Mouse (Mus musculus) MEL (cell line): ENCODE data around the gene Fdps.

ENCODE experiments used
- CHD1 ChIP-seq: IDR thresholded peaks from 2 replicates; pipeline ENCODE4 v1.6.1; 2012; ENCODE audit warnings: low read depth, mild to moderate bottlenecking, inconsistent platforms, low read length, improper control_type of control experiment
- CTCF ChIP-seq, 3 experiments: IDR thresholded peaks in 2 of 3; conservative IDR thresholded peaks in 1 of 3; 2 replicates each; pipeline ENCODE4 v1.5.1; 2011 to 2012; ENCODE audit warnings: low read length in 3 of 3, low read depth in 2 of 3, mild to moderate bottlenecking in 2 of 3, improper control_type of control experiment in 1 of 3, inconsistent platforms in 1 of 3, mixed read lengths in 1 of 3, moderate library complexity in 1 of 3; ENCODE audit not compliant: control insufficient read depth in 1 of 3, insufficient read depth in 1 of 3, poor library complexity in 1 of 3, severe bottlenecking in 1 of 3
- E2F4 ChIP-seq: IDR thresholded peaks from 2 replicates; pipeline ENCODE4 v1.6.1; 2011; ENCODE audit warnings: low read depth, low read length, improper control_type of control experiment, borderline replicate concordance
- MAZ ChIP-seq: IDR thresholded peaks from 2 replicates; pipeline ENCODE4 v1.6.1; 2012; ENCODE audit warnings: low read depth, mild to moderate bottlenecking, inconsistent platforms, low read length, improper control_type of control experiment
- MXI1 ChIP-seq: IDR thresholded peaks from 2 replicates; pipeline ENCODE4 v1.6.1; 2011; ENCODE audit warnings: mild to moderate bottlenecking, low read depth, low read length, improper control_type of control experiment
- TAL1 ChIP-seq: IDR thresholded peaks from 2 replicates; pipeline ENCODE4 v1.6.1; 2012; ENCODE audit warnings: mild to moderate bottlenecking, inconsistent platforms, low read length, moderate library complexity, mixed read lengths
- TCF12 ChIP-seq: IDR thresholded peaks from 2 replicates; pipeline ENCODE4 v1.6.1; 2014; ENCODE audit warnings: low read depth, mild to moderate bottlenecking, inconsistent platforms, low read length, improper control_type of control experiment, moderate library complexity
- UBTF ChIP-seq: IDR thresholded peaks from 2 replicates; pipeline ENCODE4 v1.6.1; 2012; ENCODE audit warnings: low read depth, mild to moderate bottlenecking, inconsistent platforms, low read length, improper control_type of control experiment, moderate library complexity, borderline replicate concordance; ENCODE audit not compliant: insufficient read depth
- USF1 ChIP-seq: IDR thresholded peaks from 2 replicates; pipeline ENCODE4 v1.6.1; 2014; ENCODE audit warnings: low read depth, mild to moderate bottlenecking, inconsistent platforms, low read length, improper control_type of control experiment, moderate library complexity
- ZMIZ1 ChIP-seq: IDR thresholded peaks from 2 replicates; pipeline ENCODE4 v1.6.1; 2012; ENCODE audit warnings: low read depth, mild to moderate bottlenecking, inconsistent platforms, low read length, improper control_type of control experiment, moderate library complexity

DNA sequence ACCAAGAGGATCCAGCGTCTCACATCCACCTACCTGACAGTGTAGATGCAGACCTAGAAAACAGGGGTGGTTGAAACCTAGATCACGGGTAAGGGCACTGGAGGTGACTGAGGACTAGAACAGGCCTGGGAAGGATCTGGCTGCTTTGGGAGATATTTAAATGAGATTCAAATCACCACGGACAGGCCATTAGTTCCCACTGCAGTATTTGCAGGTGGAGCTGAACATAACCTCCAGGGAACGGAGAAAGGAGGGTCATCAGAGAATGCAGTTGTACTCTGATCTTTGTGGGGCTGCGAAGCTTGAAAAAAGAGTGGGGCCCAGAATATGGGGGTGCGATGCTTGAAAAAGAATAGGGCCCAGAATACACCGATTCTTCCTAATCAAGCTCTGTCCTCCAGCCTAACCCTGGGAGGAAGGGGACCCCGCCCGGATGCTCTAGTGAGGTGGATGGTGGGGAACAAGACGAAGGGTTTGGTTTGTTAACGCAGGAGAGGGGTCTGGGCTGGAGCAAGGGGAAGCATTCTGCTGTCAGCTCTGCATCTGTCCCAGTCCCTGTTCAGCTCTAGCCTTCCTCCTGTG is 9.2 kb downstream of the Fdps start:
- no peak for TF ChIP-seq CHD1
- no peak for TF ChIP-seq CTCF (IDR thresholded peaks at IDR 0.05 in 2 of 3, conservative IDR thresholded peaks at IDR 0.05 in 1 of 3; ENCODE audit: control insufficient read depth in 1 of 3, insufficient read depth in 1 of 3, low read depth in 2 of 3, low read length in 3 of 3, poor library complexity in 1 of 3, severe bottlenecking in 1 of 3)
- TF ChIP-seq TAL1: no peak
- TF ChIP-seq UBTF: no peak
- no peak for TF ChIP-seq E2F4
- TF ChIP-seq USF1: no peak
- no peak for TF ChIP-seq ZMIZ1
- TF ChIP-seq MXI1: no peak
- TF ChIP-seq MAZ: no peak
- no peak for TF ChIP-seq TCF12
